Mouse (Mus musculus) right cerebral cortex, postnatal 36 days (tissue): ENCODE data around the gene Pxylp1.
"Not testable (repeated sequence)": the region's sequence is repeated elsewhere in the genome, so short reads cannot be mapped to it uniquely, and the experiment has no call there.

Experiments
- DNase-seq, 2 experiments: peaks; one replicate each; pipeline ENCODE4 v3.0.0; 2022; ENCODE audit warnings: low spot score in 2 of 2, mixed read lengths in 1 of 2

Gene Pxylp1

DNA sequence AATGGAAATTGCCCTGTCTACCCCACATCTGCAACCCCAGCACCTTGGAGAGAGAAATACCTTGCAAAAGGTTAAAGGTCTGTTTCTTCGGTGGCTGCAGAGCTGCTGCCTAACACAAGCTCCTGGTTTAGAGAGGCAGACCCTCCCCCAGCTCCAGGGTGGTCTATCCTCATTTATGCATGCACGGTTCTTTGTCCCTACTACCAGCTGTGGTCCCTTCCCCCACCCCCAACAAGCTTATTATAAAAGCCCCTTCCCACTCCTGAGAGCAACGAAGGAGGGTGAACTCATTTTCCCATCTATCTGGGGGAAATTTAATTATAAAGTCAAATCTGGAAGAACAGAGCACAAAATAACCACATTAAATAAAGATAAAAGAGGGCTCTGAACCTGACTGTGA is at the start of gene Pxylp1:
TSS of gene Pxylp1 (minus strand) at position 124 of the 400 bp plus-strand sequence.
- no peak for DNase-seq

DNA sequence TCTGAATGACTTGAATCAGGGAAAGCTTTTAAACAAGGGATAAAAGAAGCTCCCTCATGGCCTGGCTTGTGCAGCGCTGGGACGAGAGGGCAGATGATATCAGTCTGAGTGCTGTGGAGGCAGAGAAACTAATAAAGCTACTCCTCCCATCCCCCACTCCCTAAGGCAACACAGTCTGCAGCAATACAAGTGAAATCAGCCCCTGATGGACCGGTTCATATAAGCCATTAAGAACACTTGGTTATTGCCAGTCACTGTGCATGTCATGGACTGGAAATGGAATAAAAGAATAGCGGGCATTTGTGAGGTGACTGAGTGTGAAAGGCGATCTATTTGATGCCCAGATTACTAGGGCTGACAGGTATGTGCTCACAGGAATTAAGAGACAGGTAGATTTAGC is 46.4 kb upstream of the Pxylp1 start:
- DNase-seq = no peak

- not testable (repeated sequence) for DNase-seq
Measured at GRCm38 (mm10) chr9:96936427-96936826, 44.0 kb upstream of the Pxylp1 start.

DNA sequence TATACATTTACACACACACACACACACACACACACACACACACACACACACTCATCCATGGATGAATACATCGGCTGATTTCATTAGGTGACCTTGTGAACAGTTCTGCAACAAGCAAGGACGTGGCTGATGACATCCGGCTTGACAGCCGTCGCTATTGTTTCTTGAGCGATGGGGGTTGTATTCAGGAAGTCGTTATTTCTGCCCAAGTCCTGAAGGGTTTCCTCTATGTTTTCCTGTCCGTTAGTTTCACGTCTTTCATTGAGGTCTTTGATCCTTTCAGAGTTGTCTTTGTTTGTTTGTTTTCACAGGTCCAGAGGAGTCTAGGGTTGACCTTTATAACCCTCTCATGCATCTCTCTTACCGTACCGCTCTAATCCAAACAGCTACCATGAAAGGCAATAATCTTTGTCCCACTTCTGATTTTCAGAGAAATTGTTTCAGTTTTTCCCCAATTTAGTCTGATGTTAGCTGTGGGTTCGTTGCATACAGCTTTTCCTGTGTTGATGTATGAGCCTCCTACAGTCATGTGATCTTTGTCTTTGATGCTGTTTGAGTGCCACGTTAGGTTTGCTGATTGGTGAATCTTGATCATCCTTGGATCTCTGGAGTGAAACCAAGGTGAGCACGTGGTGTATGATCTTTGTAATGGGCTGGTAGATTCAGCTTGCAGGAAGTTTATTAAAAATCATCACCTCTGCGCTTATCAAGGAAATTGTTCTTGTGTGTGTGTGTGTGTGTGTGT is 43.3 kb upstream of the Pxylp1 start:
- no peak for DNase-seq

DNA sequence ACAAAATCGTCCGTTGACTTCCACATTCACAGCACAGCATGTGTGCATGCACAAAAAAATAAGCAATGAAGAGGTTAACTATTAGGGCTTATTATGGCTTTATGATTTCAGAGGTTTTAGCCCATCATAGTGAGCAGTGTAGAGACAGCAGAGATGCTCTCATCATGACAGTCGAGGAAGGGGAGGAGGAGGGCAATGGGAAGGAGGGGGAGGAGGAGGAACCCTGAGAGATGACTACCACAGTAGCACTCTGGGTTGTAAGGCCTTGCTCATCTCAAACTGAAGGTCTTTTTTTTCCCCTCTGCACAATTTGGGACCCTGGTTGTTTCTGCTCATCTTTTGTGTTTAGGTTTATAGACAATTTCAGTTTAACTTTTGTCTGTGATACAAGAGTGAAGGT is 42.3 kb upstream of the Pxylp1 start:
- DNase-seq = no peak

GRCm38 (mm10) chr9:96932751-96933150 is 40.3 kb upstream of the Pxylp1 start:
- no peak for DNase-seq

GRCm38 (mm10) chr9:96923577-96924316 is 31.3 kb upstream of the Pxylp1 start:
- no peak for DNase-seq

DNA sequence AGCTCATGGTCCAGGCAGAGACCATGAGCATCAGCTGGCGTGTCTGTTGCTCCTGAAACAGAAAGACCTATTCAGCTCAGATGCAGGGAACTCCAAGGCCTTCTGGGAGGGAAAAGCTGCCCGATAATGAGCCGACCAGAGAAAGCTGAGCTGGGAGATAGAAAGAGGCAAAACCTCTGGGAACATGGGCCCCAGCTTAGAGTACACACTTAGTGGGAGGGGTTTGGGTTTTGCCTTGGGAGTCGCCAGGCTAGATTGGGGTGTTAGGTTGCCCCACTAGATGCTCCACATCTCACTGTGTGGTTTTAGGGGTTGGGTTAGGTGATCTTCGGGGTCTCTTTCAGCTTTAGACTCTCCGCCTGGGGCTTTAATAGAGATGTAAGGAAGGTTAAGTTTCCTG is 30.6 kb upstream of the Pxylp1 start:
- no peak for DNase-seq

GRCm38 (mm10) chr9:96916620-96917538 is 24.4 kb upstream of the Pxylp1 start:
- DNase-seq = peak; percentile 92

GRCm38 (mm10) chr9:96916076-96916475 is 23.6 kb upstream of the Pxylp1 start:
- DNase-seq = no peak

- DNase-seq = no peak
Measured at GRCm38 (mm10) chr9:96914851-96915250, 22.4 kb upstream of the Pxylp1 start.

DNA sequence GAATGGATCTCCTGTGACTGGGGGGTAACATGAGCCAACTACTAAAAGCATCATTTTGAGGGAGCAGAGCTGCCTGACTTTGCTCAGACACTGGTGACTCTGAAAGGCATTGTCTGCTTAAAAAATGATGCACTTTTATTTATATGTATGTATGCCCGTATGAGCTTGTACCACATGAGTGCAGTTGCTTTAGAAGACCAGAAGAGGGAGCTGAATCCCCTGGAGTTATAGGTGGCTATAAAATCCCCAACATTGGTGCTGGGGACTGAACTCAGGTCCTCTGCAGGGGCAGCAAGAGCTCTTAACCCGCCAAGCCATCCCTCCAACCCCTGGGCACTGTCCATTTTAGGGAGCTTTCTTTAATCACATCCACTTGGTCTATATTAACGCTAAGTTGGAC is 21.5 kb upstream of the Pxylp1 start:
- no peak for DNase-seq

DNA sequence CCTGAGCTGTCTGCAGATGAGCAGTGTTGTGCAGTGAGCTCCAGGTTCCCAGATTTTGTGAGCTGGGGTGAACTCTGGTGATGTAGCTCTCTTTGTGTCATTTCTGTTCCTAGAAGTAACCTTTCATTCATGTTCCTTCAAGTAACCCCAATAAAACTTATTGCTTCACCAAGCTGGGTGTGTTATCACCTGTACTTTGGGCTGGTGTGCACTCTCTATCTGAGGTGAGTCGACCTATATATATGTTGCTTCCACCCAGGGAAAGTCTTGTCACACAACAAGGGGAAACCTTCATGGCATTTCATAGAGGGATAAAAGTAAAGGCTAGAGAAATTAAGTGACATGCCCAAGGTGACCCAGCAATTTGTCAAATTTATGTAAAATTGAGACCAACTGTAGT is 17.0 kb upstream of the Pxylp1 start:
- DNase-seq = no peak

GRCm38 (mm10) chr9:96908737-96909136 is 16.3 kb upstream of the Pxylp1 start:
- no peak for DNase-seq

GRCm38 (mm10) chr9:96904360-96905355 is 12.2 kb upstream of the Pxylp1 start:
- DNase-seq = no peak

DNA sequence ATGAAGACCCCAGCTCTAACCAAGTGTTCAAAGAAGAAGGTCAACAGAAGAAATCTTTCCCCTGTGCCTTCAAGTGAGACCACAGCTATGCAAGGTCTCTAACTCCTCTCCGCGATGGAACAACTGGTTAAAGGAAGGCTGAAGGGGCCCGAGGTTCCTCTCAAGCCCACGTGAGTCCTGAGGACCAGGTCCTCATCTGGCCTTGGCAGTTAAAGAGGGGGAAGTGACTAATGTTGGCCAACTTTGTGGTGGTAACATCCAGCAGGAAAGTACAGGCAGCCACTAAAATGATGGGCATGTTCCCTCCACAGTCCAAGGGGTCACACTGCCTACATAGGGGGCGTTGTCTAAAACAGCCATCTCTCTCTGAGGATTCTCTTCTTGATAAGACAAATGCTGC is 7.2 kb upstream of the Pxylp1 start:
- DNase-seq = no peak

GRCm38 (mm10) chr9:96899004-96899403 is 6.5 kb upstream of the Pxylp1 start:
- no peak for DNase-seq

DNA sequence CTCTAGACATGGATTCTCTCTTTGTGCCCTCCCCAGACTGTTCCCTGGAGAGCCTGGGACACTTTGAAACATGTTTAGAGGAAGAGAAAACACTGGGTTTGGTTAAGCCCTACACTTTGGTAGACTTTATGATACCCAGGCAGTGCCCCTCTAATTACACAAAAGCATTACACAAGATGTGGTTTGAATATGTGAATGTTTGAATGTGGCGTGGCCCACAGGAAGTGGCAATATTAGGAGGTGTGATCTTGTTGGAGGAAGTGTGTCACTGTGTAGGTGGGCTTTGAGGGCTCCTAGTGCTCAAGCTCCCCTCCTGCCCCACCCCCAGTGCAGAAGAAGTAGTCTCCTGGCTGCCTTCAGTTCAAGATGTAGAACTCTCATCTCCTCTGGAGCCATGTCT is 4.2 kb upstream of the Pxylp1 start:
- no peak for DNase-seq

DNA sequence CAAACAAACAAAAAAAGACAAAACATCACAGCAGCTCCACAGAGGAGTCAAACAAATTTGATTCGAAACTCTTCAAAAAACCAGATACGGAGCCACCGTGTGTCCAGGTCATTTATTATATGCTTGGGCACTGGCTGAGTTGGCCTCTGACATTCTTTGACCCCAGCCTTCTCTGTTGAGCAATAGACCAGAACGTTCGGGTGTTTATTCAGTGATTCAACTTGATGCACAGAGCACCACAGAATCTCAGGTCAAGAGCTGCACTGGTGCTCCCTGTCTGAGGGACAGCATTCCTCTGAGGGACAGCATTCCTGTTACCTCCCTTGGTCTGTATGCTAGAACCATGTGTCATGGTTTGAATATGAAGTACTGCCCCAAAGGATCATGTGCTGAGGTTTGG is 1.1 kb upstream of the Pxylp1 start:
- no peak for DNase-seq

GRCm38 (mm10) chr9:96891341-96892330 is 833 bp downstream of the Pxylp1 start:
- no peak for DNase-seq
